Mouse (Mus musculus): ENCODE results near the gene Arhgap19. TPM values are rescaled to one million over a fixed set of nuclear protein-coding genes. Genes with fewer than 3 reads are reported as not detected.

Arhgap19 gene
- polyA plus RNA-seq, 1 experiment from 2014 or later: 25.6 TPM

- WGBS (ENCODE audit: insufficient replicate concordance): 59% methylated on average over 3 of the region's 3 CpGs
- H3K36me3 ChIP-seq (ENCODE audit: control insufficient read depth, insufficient read depth): peaks cover 4% of the 10 kb centered on the region
- H3K4me3 ChIP-seq (ENCODE audit: low read depth, low read length): no peak overlapping the region
- no peak overlapping the region for H3K4me2 ChIP-seq (ENCODE audit: low read depth, low read length)
- no peak for ATAC-seq (ENCODE audit: low read depth)
- no peak overlapping the region for H3K9ac ChIP-seq (ENCODE audit: low read depth, low read length)
- H3K27ac ChIP-seq (ENCODE audit: low read length): peak overlapping the region; percentile 69
- H3K9me3 ChIP-seq (replicated peaks; ENCODE audit: control insufficient read depth, low read length): no peaks in the 10 kb centered on the region
- H3K27me3 ChIP-seq (ENCODE audit: control insufficient read depth, insufficient read depth, low read depth, low read length): no peaks in the 10 kb centered on the region
- peaks cover 36% of the 10 kb centered on the region for H3K4me1 ChIP-seq (ENCODE audit: control insufficient read depth, low read depth, low read length)
Measured at GRCm38 (mm10) chr19:41796148-41796760, 5.6 kb downstream of the Arhgap19 start.

GRCm38 (mm10) chr19:41794901-41795300 is 6.9 kb downstream of the Arhgap19 start:
- WGBS (ENCODE audit: insufficient replicate concordance): 83% methylated on average over 6 of the region's 6 CpGs
- no peaks in the 10 kb centered on the region for H3K9me3 ChIP-seq (replicated peaks; ENCODE audit: control insufficient read depth, low read length)
- H3K27ac ChIP-seq (ENCODE audit: low read length): no peak overlapping the region
- H3K9ac ChIP-seq (ENCODE audit: low read depth, low read length): no peak overlapping the region
- no peak overlapping the region for H3K4me3 ChIP-seq (ENCODE audit: low read depth, low read length)
- no peaks in the 10 kb centered on the region for H3K27me3 ChIP-seq (ENCODE audit: control insufficient read depth, insufficient read depth, low read depth, low read length)
- H3K4me2 ChIP-seq (ENCODE audit: low read depth, low read length): no peak overlapping the region
- peaks cover 9% of the 10 kb centered on the region for H3K36me3 ChIP-seq (ENCODE audit: control insufficient read depth, insufficient read depth)
- no peak for ATAC-seq (ENCODE audit: low read depth)
- peaks cover 28% of the 10 kb centered on the region for H3K4me1 ChIP-seq (ENCODE audit: control insufficient read depth, low read depth, low read length)

DNA sequence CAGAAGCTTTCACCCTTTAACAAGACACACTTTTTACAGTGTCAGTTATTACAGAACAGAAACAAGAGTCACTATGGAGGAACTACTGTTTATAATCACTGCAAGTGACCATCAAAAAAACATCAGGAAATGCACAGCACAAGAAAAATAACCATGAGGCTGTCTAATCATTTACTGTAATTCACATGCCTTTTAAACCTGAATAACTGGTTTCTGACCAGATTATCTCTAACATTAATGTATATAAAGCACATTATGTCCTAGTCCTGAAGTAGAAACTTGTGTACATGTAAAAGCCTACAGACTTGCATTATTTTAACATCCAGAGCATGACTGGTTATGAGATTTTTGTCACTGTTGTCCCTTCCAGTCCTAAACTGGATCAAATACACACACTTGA is 7.8 kb downstream of the Arhgap19 start:
- Histone ChIP-seq H3K27ac (ENCODE audit: low read length) (no peak overlapping the region), H3K36me3 (ENCODE audit: control insufficient read depth, insufficient read depth) (peaks cover 9% of the 10 kb centered on the region), H3K4me1 (ENCODE audit: control insufficient read depth, low read depth, low read length) (peaks cover 25% of the 10 kb centered on the region), H3K27me3 (ENCODE audit: control insufficient read depth, insufficient read depth, low read depth, low read length) (no peaks in the 10 kb centered on the region), H3K9ac (ENCODE audit: low read depth, low read length) (no peak overlapping the region), H3K4me2 (ENCODE audit: low read depth, low read length) (no peak overlapping the region), H3K4me3 (ENCODE audit: low read depth, low read length) (no peak overlapping the region), H3K9me3 (replicated peaks; ENCODE audit: control insufficient read depth, low read length) (no peaks in the 10 kb centered on the region)
- no peak for ATAC-seq (ENCODE audit: low read depth)

- Histone ChIP-seq H3K4me2 (ENCODE audit: low read depth, low read length) (no peak overlapping the region), H3K4me1 (ENCODE audit: control insufficient read depth, low read depth, low read length) (peaks cover 23% of the 10 kb centered on the region), H3K27ac (ENCODE audit: low read length) (no peak overlapping the region), H3K4me3 (ENCODE audit: low read depth, low read length) (no peak overlapping the region), H3K9ac (ENCODE audit: low read depth, low read length) (no peak overlapping the region), H3K27me3 (ENCODE audit: control insufficient read depth, insufficient read depth, low read depth, low read length) (no peaks in the 10 kb centered on the region), H3K9me3 (replicated peaks; ENCODE audit: control insufficient read depth, low read length) (no peaks in the 10 kb centered on the region), H3K36me3 (ENCODE audit: control insufficient read depth, insufficient read depth) (peaks cover 14% of the 10 kb centered on the region)
- no peak for ATAC-seq (ENCODE audit: low read depth)
- WGBS (ENCODE audit: insufficient replicate concordance): 31% methylated on average over 1 of the region's 1 CpGs
Measured at GRCm38 (mm10) chr19:41792934-41793486, 8.8 kb downstream of the Arhgap19 start.

DNA sequence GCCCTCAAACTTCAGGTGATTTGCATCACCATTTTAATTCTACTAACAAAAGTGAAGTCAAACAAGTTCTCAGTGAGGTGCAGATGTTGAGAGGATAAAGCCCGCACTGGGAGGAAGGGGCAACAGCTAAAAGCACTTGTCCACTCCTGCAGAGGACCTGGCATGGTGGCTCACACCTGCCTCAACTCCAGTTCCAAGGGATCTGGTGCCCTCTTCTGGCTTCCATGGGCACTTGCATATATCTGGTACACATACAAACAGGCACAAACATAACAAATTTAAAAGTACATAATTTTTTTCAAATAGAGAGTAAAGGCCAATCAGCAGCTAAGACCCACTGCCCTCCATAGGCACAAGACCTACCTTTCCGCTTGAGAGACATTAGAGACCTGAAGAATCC is 10.5 kb downstream of the Arhgap19 start:
- WGBS (ENCODE audit: insufficient replicate concordance): 81% methylated on average over 2 of the region's 2 CpGs
- peaks cover 16% of the 10 kb centered on the region for H3K4me1 ChIP-seq (ENCODE audit: control insufficient read depth, low read depth, low read length)
- H3K9ac ChIP-seq (ENCODE audit: low read depth, low read length): no peak overlapping the region
- no peak overlapping the region for H3K4me2 ChIP-seq (ENCODE audit: low read depth, low read length)
- no peak overlapping the region for H3K4me3 ChIP-seq (ENCODE audit: low read depth, low read length)
- H3K27me3 ChIP-seq (ENCODE audit: control insufficient read depth, insufficient read depth, low read depth, low read length): no peaks in the 10 kb centered on the region
- H3K9me3 ChIP-seq (replicated peaks; ENCODE audit: control insufficient read depth, low read length): no peaks in the 10 kb centered on the region
- H3K27ac ChIP-seq (ENCODE audit: low read length): no peak overlapping the region
- ATAC-seq (ENCODE audit: low read depth): no peak
- peaks cover 21% of the 10 kb centered on the region for H3K36me3 ChIP-seq (ENCODE audit: control insufficient read depth, insufficient read depth)

GRCm38 (mm10) chr19:41789110-41789961 is 12.5 kb downstream of the Arhgap19 start:
- H3K4me3 ChIP-seq (ENCODE audit: low read depth, low read length): no peak overlapping the region
- no peak overlapping the region for H3K9ac ChIP-seq (ENCODE audit: low read depth, low read length)
- no peak overlapping the region for H3K27ac ChIP-seq (ENCODE audit: low read length)
- ATAC-seq (ENCODE audit: low read depth): no peak
- no peaks in the 10 kb centered on the region for H3K27me3 ChIP-seq (ENCODE audit: control insufficient read depth, insufficient read depth, low read depth, low read length)
- peaks cover 37% of the 10 kb centered on the region for H3K36me3 ChIP-seq (ENCODE audit: control insufficient read depth, insufficient read depth)
- H3K4me2 ChIP-seq (ENCODE audit: low read depth, low read length): no peak overlapping the region
- H3K9me3 ChIP-seq (replicated peaks; ENCODE audit: control insufficient read depth, low read length): no peaks in the 10 kb centered on the region
- WGBS (ENCODE audit: insufficient replicate concordance): 72% methylated on average over 10 of the region's 10 CpGs
- H3K4me1 ChIP-seq (ENCODE audit: control insufficient read depth, low read depth, low read length): peaks cover 7% of the 10 kb centered on the region

DNA sequence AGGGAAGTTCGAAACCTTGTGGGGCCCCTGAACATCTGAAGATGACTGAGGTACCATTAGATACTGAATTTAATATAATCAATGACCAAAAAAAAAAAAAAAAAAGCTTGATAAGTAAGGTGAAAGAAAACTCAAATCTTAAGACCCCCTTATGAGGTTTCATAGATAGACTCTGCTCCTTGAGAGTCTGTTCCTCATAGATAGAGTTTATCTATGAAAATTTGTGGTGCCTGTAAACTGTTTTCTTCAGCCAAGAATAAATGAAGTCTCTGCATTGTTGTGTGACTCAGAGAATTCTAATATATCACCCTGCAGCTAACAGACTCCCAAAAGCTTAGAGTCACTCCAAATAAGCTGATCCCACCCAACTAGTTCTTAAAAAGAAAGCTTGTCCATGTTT is 15.0 kb downstream of the Arhgap19 start:
- H3K9ac ChIP-seq (ENCODE audit: low read depth, low read length): no peak overlapping the region
- 75% methylated on average over 1 of the region's 1 CpGs for WGBS (ENCODE audit: insufficient replicate concordance)
- peaks cover 46% of the 10 kb centered on the region for H3K36me3 ChIP-seq (ENCODE audit: control insufficient read depth, insufficient read depth)
- no peak for ATAC-seq (ENCODE audit: low read depth)
- H3K27ac ChIP-seq (ENCODE audit: low read length): no peak overlapping the region
- H3K27me3 ChIP-seq (ENCODE audit: control insufficient read depth, insufficient read depth, low read depth, low read length): no peaks in the 10 kb centered on the region
- H3K4me1 ChIP-seq (ENCODE audit: control insufficient read depth, low read depth, low read length): no peaks in the 10 kb centered on the region
- H3K4me2 ChIP-seq (ENCODE audit: low read depth, low read length): no peak overlapping the region
- H3K9me3 ChIP-seq (replicated peaks; ENCODE audit: control insufficient read depth, low read length): no peaks in the 10 kb centered on the region
- H3K4me3 ChIP-seq (ENCODE audit: low read depth, low read length): no peak overlapping the region

GRCm38 (mm10) chr19:41777514-41777913 is 24.3 kb downstream of the Arhgap19 start:
- 79% methylated on average over 6 of the region's 6 CpGs for WGBS (ENCODE audit: insufficient replicate concordance)
- H3K4me2 ChIP-seq (ENCODE audit: low read depth, low read length): no peak overlapping the region
- no peak for ATAC-seq (ENCODE audit: low read depth)
- no peak overlapping the region for H3K9ac ChIP-seq (ENCODE audit: low read depth, low read length)
- no peak overlapping the region for H3K4me3 ChIP-seq (ENCODE audit: low read depth, low read length)
- H3K27me3 ChIP-seq (ENCODE audit: control insufficient read depth, insufficient read depth, low read depth, low read length): no peaks in the 10 kb centered on the region
- H3K4me1 ChIP-seq (ENCODE audit: control insufficient read depth, low read depth, low read length): no peaks in the 10 kb centered on the region
- H3K27ac ChIP-seq (ENCODE audit: low read length): no peak overlapping the region
- peaks cover 67% of the 10 kb centered on the region for H3K36me3 ChIP-seq (ENCODE audit: control insufficient read depth, insufficient read depth)
- no peaks in the 10 kb centered on the region for H3K9me3 ChIP-seq (replicated peaks; ENCODE audit: control insufficient read depth, low read length)

DNA sequence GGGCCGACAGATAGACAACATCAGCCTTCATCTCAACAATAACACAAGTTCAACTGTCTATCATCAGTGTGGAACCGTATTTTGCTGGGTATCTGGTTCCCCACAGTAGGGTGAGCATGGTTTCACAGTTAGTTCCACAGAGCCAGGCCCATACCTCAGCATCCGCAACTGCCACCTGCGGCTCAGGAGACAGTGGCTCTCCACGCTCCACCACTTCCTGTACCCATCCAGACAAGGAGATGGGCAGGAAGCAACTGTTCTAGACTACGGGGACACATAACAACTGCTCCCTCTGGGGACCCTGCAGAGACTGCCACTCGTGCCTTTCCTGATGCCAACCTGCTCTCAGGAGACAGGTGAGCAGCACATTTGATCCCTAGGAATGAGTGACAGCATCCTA is 33.1 kb downstream of the Arhgap19 start:
- H3K27me3 ChIP-seq (ENCODE audit: control insufficient read depth, insufficient read depth, low read depth, low read length): no peaks in the 10 kb centered on the region
- no peak overlapping the region for H3K27ac ChIP-seq (ENCODE audit: low read length)
- H3K36me3 ChIP-seq (ENCODE audit: control insufficient read depth, insufficient read depth): peaks cover 48% of the 10 kb centered on the region
- H3K4me2 ChIP-seq (ENCODE audit: low read depth, low read length): no peak overlapping the region
- WGBS (ENCODE audit: insufficient replicate concordance): 84% methylated on average over 7 of the region's 7 CpGs
- no peak overlapping the region for H3K9ac ChIP-seq (ENCODE audit: low read depth, low read length)
- ATAC-seq (ENCODE audit: low read depth): no peak
- H3K9me3 ChIP-seq (replicated peaks; ENCODE audit: control insufficient read depth, low read length): no peaks in the 10 kb centered on the region
- no peak overlapping the region for H3K4me3 ChIP-seq (ENCODE audit: low read depth, low read length)
- no peaks in the 10 kb centered on the region for H3K4me1 ChIP-seq (ENCODE audit: control insufficient read depth, low read depth, low read length)
